Mouse (Mus musculus): ENCODE results near the gene Ncoa6.

DNA sequence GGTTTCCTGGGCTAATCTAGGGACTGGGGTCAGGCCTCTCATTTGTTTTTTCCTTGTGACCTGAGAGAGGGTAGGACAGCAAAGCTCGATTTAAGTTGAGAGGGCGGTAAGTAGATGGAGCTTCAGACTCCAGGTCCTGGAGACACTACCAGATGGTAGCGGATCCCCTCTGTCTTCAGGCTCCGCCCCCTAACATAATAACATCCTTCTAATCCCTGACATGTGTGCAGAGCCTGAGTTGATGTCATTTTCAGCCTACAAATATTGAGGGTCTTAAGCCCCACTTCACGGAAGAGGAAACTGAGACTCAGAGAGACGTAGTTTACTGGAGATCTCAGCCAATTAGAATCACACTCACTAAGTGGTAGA lies 91.4 kb downstream of the Ncoa6 start:
- TF ChIP-seq POLR2A (IDR thresholded peaks at IDR 0.05; ENCODE audit: borderline replicate concordance, low read depth, low read length) (no peak), CTCF (IDR thresholded peaks at IDR 0.05; ENCODE audit: low read depth, low read length) (no peak)

Measured in bone marrow macrophage, adult 2 months (primary cell).